Mouse (Mus musculus): ENCODE results near the gene Naip5. TPM values are rescaled to one million over a fixed set of nuclear protein-coding genes. Genes with fewer than 3 reads are reported as not detected.
"Not testable (repeated sequence)": the region's sequence is repeated elsewhere in the genome, so short reads cannot be mapped to it uniquely, and the experiment has no call there.

The Naip5 gene
- polyA plus RNA-seq, 1 experiment from 2014 or later: 0.53 TPM

GRCm38 (mm10) chr13:100243702-100244101, 2.4 kb downstream of the Naip5 start:
- Histone ChIP-seq H3K4me3 (ENCODE audit: low read depth, low read length) (no peak overlapping the region), H3K4me2 (ENCODE audit: low read depth, low read length) (no peak overlapping the region), H3K27me3 (ENCODE audit: insufficient read depth, low read length) (no peaks in the 10 kb centered on the region), H3K27ac (ENCODE audit: low read depth) (no peak overlapping the region), H3K4me1 (ENCODE audit: insufficient read depth) (no peaks in the 10 kb centered on the region), H3K36me3 (replicated peaks; ENCODE audit: insufficient read depth, low read length) (no peaks in the 10 kb centered on the region), H3K9ac (replicated peaks) (no peak overlapping the region), H3K9me3 (ENCODE audit: low read length) (no peaks in the 10 kb centered on the region)
- no peak for DNase-seq
- TF ChIP-seq EP300 (IDR thresholded peaks at IDR 0.05; ENCODE audit: low read depth) (no peak), CTCF (IDR thresholded peaks at IDR 0.05; ENCODE audit: low read depth) (no peak)
- ATAC-seq: no peak

GRCm38 (mm10) chr13:100213683-100214082, 32.4 kb downstream of the Naip5 start:
- not testable (repeated sequence) for H3K4me2 ChIP-seq (ENCODE audit: low read depth, low read length); H3K9ac ChIP-seq (replicated peaks); H3K4me3 ChIP-seq (ENCODE audit: low read depth, low read length); H3K27me3 ChIP-seq (ENCODE audit: insufficient read depth, low read length); ATAC-seq; H3K36me3 ChIP-seq (replicated peaks; ENCODE audit: insufficient read depth, low read length); H3K27ac ChIP-seq (ENCODE audit: low read depth); H3K4me1 ChIP-seq (ENCODE audit: insufficient read depth); DNase-seq; H3K9me3 ChIP-seq (ENCODE audit: low read length)
- WGBS (ENCODE audit: insufficient replicate concordance): 75% methylated on average over 1 of the region's 1 CpGs

DNA sequence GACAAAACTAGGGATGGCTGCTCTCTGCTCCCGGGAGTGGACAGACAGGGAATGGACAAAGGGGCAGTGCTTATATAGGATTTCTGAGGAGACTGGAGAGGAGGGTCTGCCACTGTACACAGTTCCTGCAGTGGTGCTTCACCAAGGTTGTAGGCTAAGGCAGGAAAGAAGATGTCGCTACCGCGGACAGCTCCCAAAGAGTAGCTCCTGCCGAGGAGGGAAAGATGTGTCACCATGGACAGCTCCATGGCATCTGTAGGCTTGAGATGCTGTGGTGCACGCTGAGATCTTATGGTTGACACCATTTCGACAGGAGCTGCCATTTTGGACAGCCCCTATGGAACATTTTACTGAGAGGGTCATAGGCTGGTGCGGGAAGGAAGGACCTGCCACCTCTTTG, 35.6 kb downstream of the Naip5 start:
- H3K4me3 ChIP-seq (ENCODE audit: low read depth, low read length): no peak overlapping the region
- H3K27ac ChIP-seq (ENCODE audit: low read depth): no peak overlapping the region
- H3K36me3 ChIP-seq (replicated peaks; ENCODE audit: insufficient read depth, low read length): no peaks in the 10 kb centered on the region
- no peak overlapping the region for H3K4me2 ChIP-seq (ENCODE audit: low read depth, low read length)
- H3K9me3 ChIP-seq (ENCODE audit: low read length): no peaks in the 10 kb centered on the region
- no peaks in the 10 kb centered on the region for H3K4me1 ChIP-seq (ENCODE audit: insufficient read depth)
- peak; percentile 68 for DNase-seq
- ATAC-seq: no peak
- no peaks in the 10 kb centered on the region for H3K27me3 ChIP-seq (ENCODE audit: insufficient read depth, low read length)
- 19% methylated on average over 8 of the region's 8 CpGs for WGBS (ENCODE audit: insufficient replicate concordance)
- no peak overlapping the region for H3K9ac ChIP-seq (replicated peaks)
- TF ChIP-seq EP300 (IDR thresholded peaks at IDR 0.05; ENCODE audit: low read depth): no peak
- TF ChIP-seq CTCF (IDR thresholded peaks at IDR 0.05; ENCODE audit: low read depth): no peak

- TF ChIP-seq CTCF (IDR thresholded peaks at IDR 0.05; ENCODE audit: low read depth): no peak
- no peak for TF ChIP-seq EP300 (IDR thresholded peaks at IDR 0.05; ENCODE audit: low read depth)
- ATAC-seq: peak; percentile 56
- 43% methylated on average over 1 of the region's 1 CpGs for WGBS (ENCODE audit: insufficient replicate concordance)
- Histone ChIP-seq H3K9me3 (ENCODE audit: low read length) (no peaks in the 10 kb centered on the region), H3K4me3 (ENCODE audit: low read depth, low read length) (no peak overlapping the region), H3K36me3 (replicated peaks; ENCODE audit: insufficient read depth, low read length) (no peaks in the 10 kb centered on the region), H3K4me2 (ENCODE audit: low read depth, low read length) (no peak overlapping the region), H3K4me1 (ENCODE audit: insufficient read depth) (peaks cover 5% of the 10 kb centered on the region; the same call in 1 of the 2 replicates), H3K27ac (ENCODE audit: low read depth) (no peak overlapping the region), H3K9ac (replicated peaks) (no peak overlapping the region), H3K27me3 (ENCODE audit: insufficient read depth, low read length) (no peaks in the 10 kb centered on the region)
- DNase-seq: no peak
Observed at GRCm38 (mm10) chr13:100203319-100203718, 42.8 kb downstream of the Naip5 start.

GRCm38 (mm10) chr13:100201659-100202333, 44.3 kb downstream of the Naip5 start, which contains the start of gene Naip2:
TSS of gene Naip2 (minus strand) at chr13:100202092.
- H3K27me3 ChIP-seq (ENCODE audit: insufficient read depth, low read length); H3K36me3 ChIP-seq (replicated peaks; ENCODE audit: insufficient read depth, low read length); H3K4me1 ChIP-seq (ENCODE audit: insufficient read depth); H3K9me3 ChIP-seq (ENCODE audit: low read length): not testable (repeated sequence)
- Histone ChIP-seq H3K4me2 (ENCODE audit: low read depth, low read length) (peak within 1 kb of the TSS; percentile 53), H3K27ac (ENCODE audit: low read depth) (peak within 1 kb of the TSS; percentile 74), H3K4me3 (ENCODE audit: low read depth, low read length) (peak within 1 kb of the TSS; percentile 36), H3K9ac (replicated peaks) (peak within 1 kb of the TSS; percentile 34; the same call in 1 of the 2 replicates)
- ATAC-seq: peak; percentile 85
- peak; percentile 28 for DNase-seq
- WGBS (ENCODE audit: insufficient replicate concordance): 3% methylated on average over 2 of the region's 3 CpGs

- ATAC-seq (no peak), DNase-seq (no peak)
- Histone ChIP-seq H3K4me1 (ENCODE audit: insufficient read depth) (peaks cover 5% of the 10 kb centered on the region; the same call in 1 of the 2 replicates), H3K36me3 (replicated peaks; ENCODE audit: insufficient read depth, low read length) (no peaks in the 10 kb centered on the region), H3K27ac (ENCODE audit: low read depth) (no peak overlapping the region), H3K4me3 (ENCODE audit: low read depth, low read length) (no peak overlapping the region), H3K4me2 (ENCODE audit: low read depth, low read length) (peak overlapping the region; percentile 53), H3K9me3 (ENCODE audit: low read length) (no peaks in the 10 kb centered on the region), H3K27me3 (ENCODE audit: insufficient read depth, low read length) (no peaks in the 10 kb centered on the region), H3K9ac (replicated peaks) (no peak overlapping the region)
- no peak for TF ChIP-seq EP300 (IDR thresholded peaks at IDR 0.05; ENCODE audit: low read depth)
- TF ChIP-seq CTCF (IDR thresholded peaks at IDR 0.05; ENCODE audit: low read depth): no peak
Observed at GRCm38 (mm10) chr13:100200778-100201177, 45.3 kb downstream of the Naip5 start.

DNA sequence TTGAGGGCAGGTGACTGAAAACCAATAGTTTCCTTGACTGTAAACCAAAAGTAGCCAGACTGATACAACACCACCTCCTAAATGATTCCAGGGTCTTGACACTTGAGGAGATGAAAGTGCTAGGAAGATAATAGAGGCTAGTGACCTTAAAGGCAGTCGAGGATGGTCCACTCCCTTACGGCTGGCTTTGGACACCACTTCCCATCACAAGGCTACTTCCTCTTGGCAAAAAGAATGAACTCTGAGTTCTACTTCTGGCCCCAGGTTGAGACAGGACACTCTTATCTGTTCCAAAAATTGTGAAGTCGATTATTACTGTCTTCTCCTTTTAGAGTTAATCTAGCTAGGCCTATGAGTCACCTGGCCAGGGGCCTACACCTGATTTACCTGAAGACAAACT, 50.7 kb downstream of the Naip5 start:
- ATAC-seq (no peak), DNase-seq (no peak)
- no peak for TF ChIP-seq EP300 (IDR thresholded peaks at IDR 0.05; ENCODE audit: low read depth)
- TF ChIP-seq CTCF (IDR thresholded peaks at IDR 0.05; ENCODE audit: low read depth): no peak
- no peak overlapping the region for H3K27ac ChIP-seq (ENCODE audit: low read depth)
- no peaks in the 10 kb centered on the region for H3K9me3 ChIP-seq (ENCODE audit: low read length)
- 0 out of 2 replicates have a peak, but pooled peaks cover 2% of the 10 kb centered on the region for H3K4me1 ChIP-seq (ENCODE audit: insufficient read depth)
- H3K36me3 ChIP-seq (replicated peaks; ENCODE audit: insufficient read depth, low read length): no peaks in the 10 kb centered on the region
- H3K4me3 ChIP-seq (ENCODE audit: low read depth, low read length): no peak overlapping the region
- no peaks in the 10 kb centered on the region for H3K27me3 ChIP-seq (ENCODE audit: insufficient read depth, low read length)
- H3K9ac ChIP-seq (replicated peaks): no peak overlapping the region
- no peak overlapping the region for H3K4me2 ChIP-seq (ENCODE audit: low read depth, low read length)
- 55% methylated on average over 3 of the region's 3 CpGs for WGBS (ENCODE audit: insufficient replicate concordance)

DNA sequence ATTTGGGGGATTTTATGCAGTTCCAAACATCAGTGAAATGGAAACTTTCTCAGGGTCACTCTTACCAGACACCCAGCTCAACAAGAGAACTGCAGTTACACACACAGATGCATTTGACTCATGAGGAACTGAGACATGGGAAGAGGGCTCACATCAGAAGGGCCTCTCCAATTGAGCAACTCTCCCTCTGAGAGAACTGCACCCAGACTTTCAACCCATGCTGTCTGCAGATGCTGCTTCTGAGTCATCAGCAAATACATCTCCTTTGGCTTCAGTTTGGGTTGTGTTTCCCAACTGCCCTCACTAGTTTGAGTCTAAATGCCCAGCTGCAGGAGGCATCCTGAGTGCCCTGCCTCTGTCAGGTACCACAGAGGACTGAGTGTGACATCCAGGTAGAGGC, 63.0 kb downstream of the Naip5 start:
- not testable (repeated sequence) for H3K27me3 ChIP-seq (ENCODE audit: insufficient read depth, low read length); H3K4me1 ChIP-seq (ENCODE audit: insufficient read depth); H3K4me2 ChIP-seq (ENCODE audit: low read depth, low read length); H3K9me3 ChIP-seq (ENCODE audit: low read length); H3K9ac ChIP-seq (replicated peaks); H3K36me3 ChIP-seq (replicated peaks; ENCODE audit: insufficient read depth, low read length); H3K4me3 ChIP-seq (ENCODE audit: low read depth, low read length)
- ATAC-seq (peak; percentile 55), DNase-seq (peak; percentile 27)
- H3K27ac ChIP-seq (ENCODE audit: low read depth): peak overlapping the region; percentile 40; the same call in 1 of the 2 replicates

- H3K9ac ChIP-seq (replicated peaks); H3K4me3 ChIP-seq (ENCODE audit: low read depth, low read length); H3K36me3 ChIP-seq (replicated peaks; ENCODE audit: insufficient read depth, low read length); H3K27ac ChIP-seq (ENCODE audit: low read depth); H3K27me3 ChIP-seq (ENCODE audit: insufficient read depth, low read length); H3K9me3 ChIP-seq (ENCODE audit: low read length); ATAC-seq; H3K4me1 ChIP-seq (ENCODE audit: insufficient read depth); H3K4me2 ChIP-seq (ENCODE audit: low read depth, low read length); DNase-seq: not testable (repeated sequence)
- 85% methylated on average over 3 of the region's 5 CpGs for WGBS (ENCODE audit: insufficient replicate concordance)
Observed at GRCm38 (mm10) chr13:100174360-100174759, 71.8 kb downstream of the Naip5 start.
